Mouse (Mus musculus) liver, embryonic 12.5 days (tissue): ENCODE results near the gene Tspan18. TPM values are rescaled to one million over a fixed set of nuclear protein-coding genes. Genes with fewer than 3 reads are reported as not detected.

Source experiments
- ATAC-seq: fragments of 200-750 bp; cut with Nextera tagmentation; 2 replicates; pipeline ENCODE4 v1.8.0; 2017; ENCODE audit warnings: moderate number of reproducible peaks, mild to moderate bottlenecking, moderate library complexity
- H3K27ac ChIP-seq: fragments of 300-500 bp; sonication (generic); 2 replicates; pipeline ENCODE4 v1.5.1; 2016; ENCODE audit warnings: mild to moderate bottlenecking
- H3K27me3 ChIP-seq: fragments of 300-500 bp; sonication (generic); replicated peaks from 2 replicates; pipeline ENCODE4 v1.6.1; 2016; ENCODE audit warnings: mild to moderate bottlenecking, moderate library complexity
- H3K36me3 ChIP-seq: fragments of 300-500 bp; sonication (generic); 2 replicates; pipeline ENCODE4 v1.6.1; 2016; ENCODE audit warnings: mild to moderate bottlenecking, moderate library complexity
- H3K4me1 ChIP-seq: fragments of 300-500 bp; sonication (generic); 2 replicates; pipeline ENCODE4 v1.6.1; 2016
- H3K4me2 ChIP-seq: fragments of 300-500 bp; sonication (generic); 2 replicates; pipeline ENCODE4 v1.6.1; 2016; ENCODE audit warnings: mild to moderate bottlenecking, moderate library complexity
- H3K4me3 ChIP-seq: fragments of 300-500 bp; sonication (generic); 2 replicates; pipeline ENCODE4 v1.5.1; 2016; ENCODE audit warnings: mild to moderate bottlenecking, moderate library complexity
- H3K9ac ChIP-seq: fragments of 300-500 bp; sonication (generic); 2 replicates; pipeline ENCODE4 v1.6.1; 2016; ENCODE audit warnings: mild to moderate bottlenecking, moderate library complexity
- H3K9me3 ChIP-seq: fragments of 300-500 bp; sonication (generic); replicated peaks from 2 replicates; pipeline ENCODE4 v1.6.1; 2016; ENCODE audit warnings: mild to moderate bottlenecking, moderate library complexity
- WGBS: fragments of 180-500 bp; shearing (Covaris S2); methylation state at CpG from one replicate; pipeline ENCODE4 v1.1.7; 2016; ENCODE audit not compliant: insufficient replicate concordance; 5-methylcytosine and 5-hydroxymethylcytosine counted together
- polyA plus RNA-seq: library from polyadenylated mRNA; unstranded; fragments of >200 nt; fragmentation: Nextera tagmentation; extraction: Ambion mirVana; gene quantifications from 2 replicates; pipeline ENCODE4 v1.2.1, GENCODE M21; 2016

Gene Tspan18
- polyA plus RNA-seq, 1 experiment from 2014 or later = 6.2 TPM

DNA sequence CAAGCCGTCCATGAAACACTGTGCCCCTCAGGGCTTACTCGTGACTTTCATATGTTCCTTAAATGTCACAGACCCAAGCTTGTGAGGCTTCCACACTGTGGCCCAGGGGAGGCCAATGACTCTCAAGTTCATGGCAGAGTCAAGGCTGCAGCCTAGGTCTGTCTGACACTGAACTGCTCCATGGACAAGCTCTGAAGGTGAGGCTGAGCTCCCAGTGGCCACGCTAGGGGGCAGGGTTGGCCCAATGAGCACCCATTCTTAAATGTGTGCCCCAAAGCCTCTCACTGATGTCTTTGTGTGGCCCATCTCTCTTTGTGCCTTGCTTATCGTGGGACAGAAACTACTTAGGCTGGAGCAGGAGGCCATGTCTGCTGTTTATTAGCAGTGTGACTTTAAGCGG lies 113.9 kb downstream of the Tspan18 start:
- WGBS = 61% methylated on average over 5 of the region's 5 CpGs
- Histone ChIP-seq H3K4me2 (no peak overlapping the region), H3K27me3 (no peaks in the 10 kb centered on the region), H3K4me3 (no peak overlapping the region), H3K9me3 (no peaks in the 10 kb centered on the region), H3K9ac (no peak overlapping the region), H3K27ac (no peak overlapping the region), H3K36me3 (no peaks in the 10 kb centered on the region), H3K4me1 (peaks cover 6% of the 10 kb centered on the region; the same call in 1 of the 2 replicates)
- no peak for ATAC-seq

DNA sequence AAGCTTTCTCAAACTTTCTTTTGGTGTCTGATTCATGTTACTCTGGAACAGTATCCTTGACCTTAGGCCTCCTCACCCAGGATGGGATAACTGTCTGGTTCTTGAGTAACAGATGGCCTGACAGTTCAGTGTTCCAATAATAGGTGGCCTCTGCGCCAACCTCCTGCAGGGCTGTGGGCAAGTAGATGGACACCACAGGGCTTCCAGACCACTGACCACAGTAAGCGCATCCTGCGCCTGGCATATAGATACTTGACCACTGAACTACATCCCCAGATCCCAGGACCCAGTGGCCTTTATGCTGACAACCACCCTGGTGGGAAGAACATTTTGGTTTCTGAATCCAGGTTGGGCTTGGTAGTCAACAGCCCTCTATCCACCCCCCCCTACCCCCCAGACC lies 114.7 kb downstream of the Tspan18 start:
- Histone ChIP-seq H3K4me1 (peaks cover 7% of the 10 kb centered on the region; the same call in 1 of the 2 replicates), H3K4me2 (no peak overlapping the region), H3K27ac (no peak overlapping the region), H3K4me3 (no peak overlapping the region), H3K9ac (no peak overlapping the region), H3K9me3 (no peaks in the 10 kb centered on the region), H3K27me3 (no peaks in the 10 kb centered on the region), H3K36me3 (no peaks in the 10 kb centered on the region)
- no peak for ATAC-seq
- WGBS = 68% methylated on average over 3 of the region's 3 CpGs

DNA sequence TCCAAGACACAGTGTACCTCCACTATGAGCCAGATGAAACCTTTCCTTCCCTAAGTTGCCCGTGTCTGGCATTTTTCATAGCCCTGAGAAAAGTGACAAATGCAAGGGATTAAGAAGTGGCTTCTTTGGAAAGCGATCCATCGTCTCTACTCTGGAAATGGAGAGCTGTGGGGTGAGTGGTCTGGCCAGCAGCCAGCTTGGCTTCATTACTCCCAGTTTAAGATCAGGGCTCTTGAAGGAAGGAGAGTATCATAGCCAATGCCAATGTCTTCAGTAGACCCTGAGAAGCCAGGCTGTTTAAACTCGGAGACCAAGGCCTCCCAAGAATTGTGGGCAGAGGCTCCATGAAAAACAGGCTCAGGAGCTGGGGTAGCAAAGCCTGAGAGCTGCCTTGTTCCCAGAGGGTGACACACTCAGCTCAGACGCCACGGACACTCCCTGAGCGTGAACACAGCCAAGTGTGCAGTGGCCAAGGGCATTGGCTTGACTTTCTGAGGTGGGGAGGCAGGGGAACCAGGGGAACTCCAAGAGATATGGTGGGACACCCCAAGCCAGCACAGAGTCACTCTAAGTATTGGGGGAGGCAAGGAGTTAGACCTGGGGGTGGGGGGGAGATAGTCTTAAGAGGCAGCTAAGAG lies 115.8 kb downstream of the Tspan18 start:
- no peaks in the 10 kb centered on the region for H3K36me3 ChIP-seq
- no peak overlapping the region for H3K4me3 ChIP-seq
- H3K9me3 ChIP-seq = no peaks in the 10 kb centered on the region
- no peaks in the 10 kb centered on the region for H3K27me3 ChIP-seq
- WGBS = 68% methylated on average over 7 of the region's 7 CpGs
- H3K4me1 ChIP-seq = peaks cover 14% of the 10 kb centered on the region
- no peak overlapping the region for H3K4me2 ChIP-seq
- H3K9ac ChIP-seq = no peak overlapping the region
- no peak for ATAC-seq
- H3K27ac ChIP-seq = no peak overlapping the region

DNA sequence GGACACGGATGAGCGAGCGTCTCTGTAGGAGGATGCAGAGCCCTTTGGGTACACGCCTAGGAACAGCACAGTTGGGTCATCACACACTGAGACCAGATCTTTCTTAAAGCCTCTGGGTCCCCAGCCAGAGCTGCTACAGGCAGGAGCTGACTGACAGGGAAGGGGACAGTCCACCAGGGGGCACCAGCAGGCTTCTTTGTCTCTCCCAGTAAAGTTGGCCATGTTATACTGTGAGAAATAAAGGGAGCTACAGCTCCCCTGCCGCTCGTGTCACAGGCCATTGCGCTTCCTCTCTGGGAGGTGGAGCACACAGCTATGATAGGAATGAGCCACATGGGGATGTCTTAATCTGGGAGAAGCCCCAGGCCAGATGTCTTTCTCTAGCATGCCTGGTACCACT lies 117.3 kb downstream of the Tspan18 start:
- no peak overlapping the region for H3K4me3 ChIP-seq
- H3K36me3 ChIP-seq = no peaks in the 10 kb centered on the region
- no peak for ATAC-seq
- H3K4me1 ChIP-seq = peaks cover 14% of the 10 kb centered on the region
- H3K27me3 ChIP-seq = no peaks in the 10 kb centered on the region
- H3K27ac ChIP-seq = no peak overlapping the region
- H3K9ac ChIP-seq = no peak overlapping the region
- H3K9me3 ChIP-seq = no peaks in the 10 kb centered on the region
- no peak overlapping the region for H3K4me2 ChIP-seq
- WGBS = 30% methylated on average over 7 of the region's 7 CpGs

DNA sequence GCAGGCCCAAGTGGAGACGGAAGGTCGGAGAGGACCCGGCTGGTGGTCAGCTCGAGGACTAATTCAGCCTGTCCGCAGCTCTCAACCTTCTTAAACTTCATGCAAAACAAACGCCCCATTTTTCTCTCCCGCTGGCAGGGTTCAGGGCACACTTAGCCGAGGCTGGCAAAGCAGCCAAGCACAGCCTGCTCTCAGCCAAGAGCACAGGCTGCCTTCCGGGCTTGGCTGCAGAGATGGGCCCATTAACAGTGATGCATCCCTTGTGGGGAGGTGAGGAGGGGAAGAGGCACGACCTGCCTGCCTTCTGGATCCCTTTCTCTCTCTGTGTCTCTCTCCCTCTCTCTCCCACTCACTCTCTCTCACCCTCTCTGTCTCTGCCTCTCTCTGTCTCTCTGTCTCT lies 118.5 kb downstream of the Tspan18 start:
- ATAC-seq = no peak
- Histone ChIP-seq H3K27ac (no peak overlapping the region), H3K4me2 (no peak overlapping the region), H3K9me3 (no peaks in the 10 kb centered on the region), H3K4me1 (peaks cover 14% of the 10 kb centered on the region), H3K4me3 (no peak overlapping the region), H3K36me3 (no peaks in the 10 kb centered on the region), H3K27me3 (no peaks in the 10 kb centered on the region), H3K9ac (no peak overlapping the region)
- 64% methylated on average over 10 of the region's 10 CpGs for WGBS

DNA sequence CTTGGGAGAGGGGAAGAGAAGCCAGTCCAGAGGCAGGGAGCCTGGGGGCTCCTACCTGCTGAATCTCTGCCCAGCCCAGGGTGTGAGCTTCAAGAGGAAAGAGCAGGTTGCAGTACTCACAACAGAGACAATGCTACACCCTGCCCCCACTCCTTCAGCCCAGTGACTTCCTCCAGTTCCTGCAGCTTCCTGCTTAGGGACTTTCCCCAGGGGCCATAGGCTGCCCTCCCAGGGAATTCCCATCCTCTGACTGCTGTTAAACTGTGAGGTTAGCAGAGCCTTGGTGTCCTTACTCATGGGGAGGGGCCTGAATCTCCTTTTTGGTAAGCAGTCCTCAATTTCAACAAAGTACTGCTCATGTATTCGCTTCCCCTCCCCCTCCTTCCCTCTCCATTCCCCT lies 120.1 kb downstream of the Tspan18 start:
- Histone ChIP-seq H3K9me3 (no peaks in the 10 kb centered on the region), H3K9ac (no peak overlapping the region), H3K4me1 (peaks cover 14% of the 10 kb centered on the region), H3K27ac (no peak overlapping the region), H3K27me3 (no peaks in the 10 kb centered on the region), H3K36me3 (no peaks in the 10 kb centered on the region), H3K4me2 (no peak overlapping the region), H3K4me3 (no peak overlapping the region)
- WGBS = 24% methylated on average over 1 of the region's 1 CpGs
- no peak; the same call in 1 of the 2 replicates for ATAC-seq

DNA sequence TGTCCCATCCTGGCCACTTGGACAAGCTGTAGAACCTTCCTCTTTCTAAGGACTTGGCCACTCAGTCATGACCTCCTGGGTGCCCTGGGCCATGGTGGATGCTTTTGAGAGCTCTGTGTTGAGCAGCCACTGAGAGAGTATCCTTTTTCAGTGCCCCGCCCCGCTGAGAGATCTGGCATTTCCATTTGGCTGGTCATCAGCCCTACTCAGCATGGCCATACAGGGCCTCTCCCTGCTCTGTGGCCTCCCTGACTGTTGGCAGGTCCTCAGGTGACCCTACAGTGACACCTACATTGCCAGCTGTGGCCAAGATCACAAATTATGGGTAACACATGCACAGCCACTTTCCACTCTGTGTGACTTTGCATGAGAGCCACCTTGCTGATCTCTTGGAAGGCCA lies 121.4 kb downstream of the Tspan18 start:
- no peak overlapping the region for H3K9ac ChIP-seq
- no peak overlapping the region for H3K4me2 ChIP-seq
- no peak overlapping the region for H3K27ac ChIP-seq
- WGBS = 87% methylated on average over 2 of the region's 2 CpGs
- peaks cover 14% of the 10 kb centered on the region for H3K4me1 ChIP-seq
- no peak for ATAC-seq
- no peaks in the 10 kb centered on the region for H3K36me3 ChIP-seq
- no peaks in the 10 kb centered on the region for H3K9me3 ChIP-seq
- no peaks in the 10 kb centered on the region for H3K27me3 ChIP-seq
- no peak overlapping the region for H3K4me3 ChIP-seq

DNA sequence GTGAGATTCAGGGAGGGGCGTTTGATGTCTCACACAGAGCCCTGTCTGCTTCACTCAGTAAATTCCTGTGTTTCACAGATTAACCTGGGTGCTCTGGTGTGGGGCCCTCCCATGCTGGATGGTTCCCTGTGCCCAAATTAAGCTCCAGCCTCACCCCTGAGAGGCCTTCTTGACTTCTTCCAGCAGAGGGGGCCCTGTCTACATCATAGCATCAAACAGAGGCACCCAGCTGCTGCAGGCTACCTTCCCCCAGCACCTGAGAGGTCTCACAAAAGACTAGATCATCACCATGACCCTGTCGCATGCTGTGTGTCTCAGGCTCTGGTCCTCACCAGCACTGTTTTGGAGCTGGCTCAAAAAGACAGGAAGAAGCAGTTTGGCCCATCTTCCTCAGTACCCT lies 121.9 kb downstream of the Tspan18 start:
- no peak overlapping the region for H3K4me2 ChIP-seq
- H3K27ac ChIP-seq = no peak overlapping the region
- H3K4me3 ChIP-seq = no peak overlapping the region
- H3K9me3 ChIP-seq = no peaks in the 10 kb centered on the region
- H3K9ac ChIP-seq = no peak overlapping the region
- peaks cover 11% of the 10 kb centered on the region for H3K4me1 ChIP-seq
- WGBS = 63% methylated on average over 2 of the region's 2 CpGs
- no peaks in the 10 kb centered on the region for H3K27me3 ChIP-seq
- H3K36me3 ChIP-seq = no peaks in the 10 kb centered on the region
- no peak for ATAC-seq

DNA sequence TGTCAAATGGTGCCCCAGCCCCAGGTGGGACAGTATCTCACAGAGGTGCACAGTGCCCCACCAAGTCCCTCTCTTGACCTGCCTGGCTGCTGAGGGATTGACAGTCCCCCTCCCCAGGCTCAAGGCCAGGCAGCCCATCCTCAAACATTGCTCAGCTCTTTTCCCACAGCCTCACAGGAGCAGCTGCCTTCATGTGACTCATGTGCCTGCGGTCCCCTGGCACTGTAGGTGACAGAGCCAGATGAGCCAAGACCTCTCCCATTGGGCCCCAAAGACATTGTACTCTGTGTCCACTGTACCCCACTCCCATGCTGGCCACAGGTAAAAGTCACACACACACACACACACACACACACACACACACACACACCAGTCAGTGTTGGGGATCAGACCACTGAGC lies 128.2 kb downstream of the Tspan18 start:
- no peaks in the 10 kb centered on the region for H3K4me1 ChIP-seq
- H3K4me3 ChIP-seq = no peak overlapping the region
- no peaks in the 10 kb centered on the region for H3K36me3 ChIP-seq
- no peaks in the 10 kb centered on the region; the same call in 1 of the 2 replicates for H3K27me3 ChIP-seq
- H3K9me3 ChIP-seq = no peaks in the 10 kb centered on the region
- 79% methylated on average over 1 of the region's 1 CpGs for WGBS
- ATAC-seq = no peak
- H3K9ac ChIP-seq = no peak overlapping the region
- no peak overlapping the region for H3K4me2 ChIP-seq
- no peak overlapping the region for H3K27ac ChIP-seq

DNA sequence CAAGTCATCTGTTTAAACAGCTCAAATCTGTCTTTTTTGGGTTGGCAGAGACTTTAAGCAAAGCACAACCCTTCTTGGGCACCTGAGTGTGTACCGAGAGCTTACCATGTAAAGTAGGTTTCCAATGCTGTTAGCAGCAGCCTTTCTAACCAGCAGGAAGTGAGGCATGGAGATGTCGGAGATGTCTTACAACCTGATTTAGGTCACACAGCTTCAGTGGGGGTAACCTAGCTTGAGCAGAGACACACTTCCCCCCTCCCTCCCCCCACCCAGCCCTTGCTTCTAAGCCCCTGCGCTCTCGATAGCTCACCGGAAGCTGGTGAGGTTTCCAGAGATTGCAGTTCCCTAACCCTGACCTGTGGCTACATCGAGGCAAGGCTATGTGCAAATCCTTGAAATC lies 129.7 kb downstream of the Tspan18 start:
- Histone ChIP-seq H3K4me2 (no peak overlapping the region), H3K36me3 (no peaks in the 10 kb centered on the region), H3K27ac (no peak overlapping the region), H3K9me3 (no peaks in the 10 kb centered on the region), H3K27me3 (no peaks in the 10 kb centered on the region; the same call in 1 of the 2 replicates), H3K4me1 (peaks cover 5% of the 10 kb centered on the region; the same call in 1 of the 2 replicates), H3K9ac (no peak overlapping the region), H3K4me3 (no peak overlapping the region)
- WGBS = 62% methylated on average over 6 of the region's 6 CpGs
- no peak for ATAC-seq

DNA sequence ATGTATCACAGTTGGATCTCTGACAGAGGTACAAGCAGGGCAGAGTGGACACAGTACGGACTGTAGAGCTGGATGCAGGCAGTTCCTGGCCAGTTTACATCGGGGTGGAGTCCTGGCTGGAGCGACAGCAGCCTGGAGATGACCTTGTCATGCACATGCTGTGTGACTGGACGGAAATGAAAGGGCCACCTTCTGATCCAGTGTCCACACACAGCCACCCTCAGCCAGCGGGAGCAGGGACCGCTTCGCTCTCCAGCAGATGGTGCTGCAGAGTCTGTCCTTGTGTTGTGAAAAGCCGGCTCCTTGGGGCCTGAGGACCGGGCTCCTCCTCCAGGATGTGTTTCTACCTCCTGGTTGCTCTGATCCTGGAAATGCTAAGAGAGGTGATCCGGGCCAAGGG lies 130.6 kb downstream of the Tspan18 start:
- 31% methylated on average over 10 of the region's 10 CpGs for WGBS
- Histone ChIP-seq H3K4me2 (no peak overlapping the region), H3K4me3 (no peak overlapping the region), H3K27ac (no peak overlapping the region), H3K36me3 (no peaks in the 10 kb centered on the region), H3K9ac (no peak overlapping the region), H3K4me1 (peaks cover 5% of the 10 kb centered on the region; the same call in 1 of the 2 replicates), H3K27me3 (no peaks in the 10 kb centered on the region; the same call in 1 of the 2 replicates), H3K9me3 (no peaks in the 10 kb centered on the region)
- ATAC-seq = no peak

DNA sequence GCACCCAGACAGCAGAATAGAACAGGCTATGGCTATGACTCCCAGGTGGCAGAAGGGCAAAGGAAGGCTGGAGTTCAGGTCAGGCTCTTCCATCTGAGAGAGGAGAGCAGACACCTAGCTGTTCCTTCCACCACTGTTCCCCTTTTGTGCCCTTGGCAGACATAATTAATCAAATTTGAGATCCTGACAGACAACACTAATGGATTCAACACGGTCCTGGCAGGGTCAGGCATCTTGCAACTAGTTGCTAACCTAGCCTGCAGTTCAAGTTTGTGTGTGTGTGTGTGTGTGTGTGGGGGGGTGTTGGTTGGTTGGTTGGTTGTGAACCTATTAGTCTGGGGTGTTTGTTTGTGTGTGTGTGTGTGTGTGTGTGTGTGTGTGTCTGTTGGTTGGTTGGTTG lies 131.5 kb downstream of the Tspan18 start:
- no peak overlapping the region for H3K4me2 ChIP-seq
- no peaks in the 10 kb centered on the region for H3K9me3 ChIP-seq
- H3K4me1 ChIP-seq = peaks cover 5% of the 10 kb centered on the region; the same call in 1 of the 2 replicates
- H3K36me3 ChIP-seq = no peaks in the 10 kb centered on the region
- H3K27me3 ChIP-seq = no peaks in the 10 kb centered on the region; the same call in 1 of the 2 replicates
- ATAC-seq = no peak
- no peak overlapping the region for H3K27ac ChIP-seq
- H3K9ac ChIP-seq = no peak overlapping the region
- no peak overlapping the region for H3K4me3 ChIP-seq
- 26% methylated on average over 1 of the region's 1 CpGs for WGBS

DNA sequence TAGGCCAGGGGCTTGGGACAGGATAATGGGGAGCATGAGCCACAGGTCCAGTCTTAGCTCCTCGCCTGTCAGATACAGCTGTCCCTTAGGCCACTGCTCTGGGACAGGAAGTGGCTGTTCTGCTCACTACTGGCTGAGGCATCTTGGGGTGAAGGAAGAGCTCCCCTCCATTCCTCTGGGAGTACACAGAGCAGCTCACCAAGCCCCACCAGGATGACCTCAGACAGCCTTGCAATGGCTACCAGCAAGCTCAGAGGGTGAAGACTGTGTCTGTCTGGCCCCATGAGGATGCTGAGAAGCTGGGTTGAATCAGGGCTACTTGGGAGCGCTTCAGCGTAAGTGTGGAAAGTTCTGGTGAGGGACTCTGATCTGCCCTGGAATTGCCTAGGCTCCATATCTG lies 132.3 kb downstream of the Tspan18 start:
- Histone ChIP-seq H3K9ac (no peak overlapping the region), H3K27me3 (peaks cover 3% of the 10 kb centered on the region; the same call in 1 of the 2 replicates), H3K36me3 (no peaks in the 10 kb centered on the region)

More for the DNA sequence above, 132.3 kb downstream of the Tspan18 start:
- Histone ChIP-seq H3K4me2 (no peak overlapping the region), H3K9me3 (no peaks in the 10 kb centered on the region), H3K4me1 (peaks cover 5% of the 10 kb centered on the region; the same call in 1 of the 2 replicates), H3K4me3 (no peak overlapping the region), H3K27ac (no peak overlapping the region)
- 75% methylated on average over 3 of the region's 3 CpGs for whole genome bisulfite sequencing
- ATAC-seq = no peak
